Mouse (Mus musculus): ENCODE results near the gene Zmynd15. TPM values are rescaled to one million over a fixed set of nuclear protein-coding genes. Genes with fewer than 3 reads are reported as not detected.
A peak's percentile ranks its signal among the peaks of the same experiment; 100 is the strongest.
"Not testable (repeated sequence)": the region's sequence is repeated elsewhere in the genome, so short reads cannot be mapped to it uniquely, and the experiment has no call there.

Gene Zmynd15
- polyA plus RNA-seq (2014; fragmentation: Nextera tagmentation; extraction: Ambion mirVana), result 0.31 and 1.5 TPM in 2 replicates

- no peak for ATAC-seq (ENCODE audit: low read depth)
- no peaks in the 10 kb centered on the region; the same call in 1 of the 2 replicates for H3K4me1 ChIP-seq (ENCODE audit: control insufficient read depth, insufficient read depth, low read length)
- 17% methylated on average over 32 of the region's 32 CpGs for WGBS
- 0 out of 2 replicates have a peak, but pooled peaks cover 5% of the 10 kb centered on the region for H3K36me3 ChIP-seq (ENCODE audit: control insufficient read depth, insufficient read depth, low read length)
- peak within 1 kb of the TSS; percentile 30 for H3K4me3 ChIP-seq (ENCODE audit: low read depth, low read length)
- no peaks in the 10 kb centered on the region for H3K9me3 ChIP-seq (ENCODE audit: control insufficient read depth, low read length)
- peaks cover 19% of the 10 kb centered on the region for H3K27me3 ChIP-seq (ENCODE audit: control insufficient read depth, insufficient read depth, low read length)
- peak within 1 kb of the TSS; percentile 61 for H3K4me2 ChIP-seq (ENCODE audit: low read depth, low read length)
- peak within 1 kb of the TSS; percentile 41; the same call in 1 of the 2 replicates for H3K9ac ChIP-seq (replicated peaks; ENCODE audit: low read depth, low read length)
- H3K27ac ChIP-seq (ENCODE audit: low read depth, low read length), result no peak within 1 kb of the TSS
Observed at GRCm38 (mm10) chr11:70458688-70459600, at the start of gene Zmynd15. Gene Zmynd15, plus strand, starts transcription at chr11:70459433.

DNA sequence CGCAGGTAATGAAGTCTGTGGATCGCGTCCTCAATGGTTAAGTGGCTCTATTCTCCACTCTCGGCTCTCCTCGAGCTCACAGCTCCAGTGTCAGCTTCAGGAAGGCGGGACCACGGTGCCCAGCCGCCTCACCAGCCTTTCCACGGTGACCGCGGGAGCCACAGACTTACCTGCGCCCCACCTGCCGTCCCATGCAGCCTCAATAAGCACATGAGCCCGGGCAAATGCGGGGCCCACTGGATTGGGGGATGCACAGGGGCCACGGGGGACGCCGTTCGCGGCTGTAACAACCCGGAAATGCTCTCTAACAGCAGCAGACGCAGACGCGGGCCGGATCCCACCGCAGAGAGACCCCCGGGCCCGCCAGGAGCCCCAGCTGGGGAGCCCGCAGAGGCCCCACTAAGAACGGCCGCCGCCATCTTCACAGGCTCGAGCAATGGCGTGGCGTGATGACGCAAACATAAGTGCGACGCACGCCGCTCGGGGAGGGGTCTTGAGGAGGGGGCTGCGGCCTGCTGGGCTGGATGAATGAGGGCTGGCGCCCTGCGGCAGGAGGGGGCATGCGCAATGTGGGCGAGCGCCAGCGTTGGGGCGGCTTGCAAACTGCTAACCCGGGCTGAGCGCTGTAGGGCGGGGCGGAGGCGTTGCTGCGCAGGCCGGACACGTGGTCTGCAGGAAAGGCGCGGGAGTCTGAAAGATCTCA is 49.5 kb upstream of the Zmynd15 start, which contains the start of gene Pelp1:
TSS of gene Pelp1 (minus strand) at position 438 of the 703 bp plus-strand sequence.
- under 1% methylated on average over 59 of the region's 59 CpGs for WGBS
- no peaks in the 10 kb centered on the region for H3K9me3 ChIP-seq (ENCODE audit: control insufficient read depth, low read length)
- no peaks in the 10 kb centered on the region for H3K36me3 ChIP-seq (ENCODE audit: control insufficient read depth, insufficient read depth, low read length)
- H3K4me2 ChIP-seq (ENCODE audit: low read depth, low read length), result peak within 1 kb of the TSS; percentile 84
- H3K9ac ChIP-seq (replicated peaks; ENCODE audit: low read depth, low read length), result peak within 1 kb of the TSS; percentile 95
- peak within 1 kb of the TSS; percentile 73 for H3K27ac ChIP-seq (ENCODE audit: low read depth, low read length)
- peaks cover 13% of the 10 kb centered on the region for H3K4me1 ChIP-seq (ENCODE audit: control insufficient read depth, insufficient read depth, low read length)
- peak; percentile 98 for ATAC-seq (ENCODE audit: low read depth)
- peak within 1 kb of the TSS; percentile 99 for H3K4me3 ChIP-seq (ENCODE audit: low read depth, low read length)
- no peaks in the 10 kb centered on the region for H3K27me3 ChIP-seq (ENCODE audit: control insufficient read depth, insufficient read depth, low read length)

DNA sequence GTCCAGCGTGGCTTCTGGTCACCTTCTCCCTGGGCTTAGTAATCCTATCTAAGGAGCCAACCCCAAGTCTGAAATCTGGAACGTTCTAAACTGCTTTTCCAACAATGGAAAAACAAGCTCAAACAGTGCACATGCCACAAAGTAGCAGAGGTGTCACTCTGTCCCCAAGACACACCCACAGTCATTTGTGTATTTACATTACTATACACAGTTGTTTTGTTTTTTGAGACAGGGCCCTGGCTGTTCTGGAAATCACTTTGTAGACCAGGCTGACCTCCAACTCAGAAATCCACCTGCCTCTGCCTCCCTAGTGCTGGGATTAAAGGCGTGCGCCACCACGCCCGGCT is 49.0 kb upstream of the Zmynd15 start:
- Histone ChIP-seq H3K27me3 (ENCODE audit: control insufficient read depth, insufficient read depth, low read length) (no peaks in the 10 kb centered on the region), H3K4me3 (ENCODE audit: low read depth, low read length) (peak overlapping the region; percentile 99), H3K9ac (replicated peaks; ENCODE audit: low read depth, low read length) (peak overlapping the region; percentile 95), H3K27ac (ENCODE audit: low read depth, low read length) (peak overlapping the region; percentile 73), H3K4me1 (ENCODE audit: control insufficient read depth, insufficient read depth, low read length) (peaks cover 13% of the 10 kb centered on the region), H3K36me3 (ENCODE audit: control insufficient read depth, insufficient read depth, low read length) (no peaks in the 10 kb centered on the region), H3K4me2 (ENCODE audit: low read depth, low read length) (peak overlapping the region; percentile 84), H3K9me3 (ENCODE audit: control insufficient read depth, low read length) (no peaks in the 10 kb centered on the region)
- 63% methylated on average over 6 of the region's 6 CpGs for WGBS
- ATAC-seq (ENCODE audit: low read depth), result no peak

- H3K27me3 ChIP-seq (ENCODE audit: control insufficient read depth, insufficient read depth, low read length), result no peaks in the 10 kb centered on the region
- no peak for ATAC-seq (ENCODE audit: low read depth)
- no peak overlapping the region for H3K4me3 ChIP-seq (ENCODE audit: low read depth, low read length)
- H3K9me3 ChIP-seq (ENCODE audit: control insufficient read depth, low read length), result no peaks in the 10 kb centered on the region
- no peak overlapping the region for H3K9ac ChIP-seq (replicated peaks; ENCODE audit: low read depth, low read length)
- H3K4me2 ChIP-seq (ENCODE audit: low read depth, low read length), result no peak overlapping the region
- no peaks in the 10 kb centered on the region for H3K36me3 ChIP-seq (ENCODE audit: control insufficient read depth, insufficient read depth, low read length)
- H3K27ac ChIP-seq (ENCODE audit: low read depth, low read length), result no peak overlapping the region
- peaks cover 13% of the 10 kb centered on the region for H3K4me1 ChIP-seq (ENCODE audit: control insufficient read depth, insufficient read depth, low read length)
- WGBS, result 77% methylated on average over 5 of the region's 5 CpGs
Observed at GRCm38 (mm10) chr11:70412591-70412990, 46.6 kb upstream of the Zmynd15 start.

DNA sequence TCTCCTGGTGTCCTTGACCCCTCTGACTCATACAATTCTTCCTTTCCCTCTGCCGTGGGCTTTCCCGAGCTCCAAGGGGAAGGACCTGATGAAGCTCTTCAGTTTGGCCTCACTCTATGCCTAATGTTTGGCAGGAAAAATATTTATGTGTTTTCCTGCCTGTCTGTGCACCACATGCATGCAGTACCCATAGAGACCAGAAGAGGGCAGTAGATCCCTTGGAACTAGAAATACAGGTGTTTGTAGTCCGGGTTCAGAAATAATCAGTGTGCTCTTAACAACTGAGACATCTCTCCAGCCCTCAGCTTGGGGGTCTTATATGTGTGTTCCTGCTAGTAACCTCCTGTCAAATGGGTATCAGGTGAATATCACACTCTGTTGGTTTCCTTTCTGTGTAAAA is 45.3 kb upstream of the Zmynd15 start:
- H3K4me3 ChIP-seq (ENCODE audit: low read depth, low read length), result no peak overlapping the region
- ATAC-seq (ENCODE audit: low read depth), result no peak
- H3K27me3 ChIP-seq (ENCODE audit: control insufficient read depth, insufficient read depth, low read length), result no peaks in the 10 kb centered on the region
- H3K27ac ChIP-seq (ENCODE audit: low read depth, low read length), result no peak overlapping the region
- WGBS, result 13% methylated on average over 3 of the region's 3 CpGs
- H3K36me3 ChIP-seq (ENCODE audit: control insufficient read depth, insufficient read depth, low read length), result no peaks in the 10 kb centered on the region
- H3K9me3 ChIP-seq (ENCODE audit: control insufficient read depth, low read length), result no peaks in the 10 kb centered on the region
- peaks cover 3% of the 10 kb centered on the region for H3K4me1 ChIP-seq (ENCODE audit: control insufficient read depth, insufficient read depth, low read length)
- no peak overlapping the region for H3K9ac ChIP-seq (replicated peaks; ENCODE audit: low read depth, low read length)
- no peak overlapping the region for H3K4me2 ChIP-seq (ENCODE audit: low read depth, low read length)

DNA sequence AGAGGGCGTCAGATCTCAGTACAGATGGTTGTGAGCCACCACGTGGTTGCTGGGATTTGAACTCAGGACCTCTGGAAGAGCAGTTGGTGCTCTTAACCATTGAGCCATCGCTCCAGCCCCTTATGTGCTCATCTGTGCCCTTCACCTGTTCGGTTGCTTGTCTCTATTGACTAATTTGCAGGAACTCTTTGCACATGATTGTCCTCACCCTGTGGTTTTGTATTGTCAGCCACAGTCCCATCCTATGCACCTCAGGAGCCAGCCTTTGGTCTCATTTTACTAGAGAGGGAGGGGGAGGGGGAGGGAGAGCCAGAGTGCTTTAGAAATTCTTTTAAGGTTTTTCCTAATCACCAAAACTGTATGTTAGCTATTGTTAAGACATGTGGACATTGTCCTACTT is 41.0 kb upstream of the Zmynd15 start:
- no peaks in the 10 kb centered on the region for H3K9me3 ChIP-seq (ENCODE audit: control insufficient read depth, low read length)
- no peaks in the 10 kb centered on the region for H3K36me3 ChIP-seq (ENCODE audit: control insufficient read depth, insufficient read depth, low read length)
- no peak overlapping the region for H3K4me2 ChIP-seq (ENCODE audit: low read depth, low read length)
- ATAC-seq (ENCODE audit: low read depth), result no peak
- 75% methylated on average over 4 of the region's 4 CpGs for whole genome bisulfite sequencing
- H3K27ac ChIP-seq (ENCODE audit: low read depth, low read length), result no peak overlapping the region
- H3K27me3 ChIP-seq (ENCODE audit: control insufficient read depth, insufficient read depth, low read length), result no peaks in the 10 kb centered on the region
- H3K4me1 ChIP-seq (ENCODE audit: control insufficient read depth, insufficient read depth, low read length), result no peaks in the 10 kb centered on the region
- H3K9ac ChIP-seq (replicated peaks; ENCODE audit: low read depth, low read length), result no peak overlapping the region
- no peak overlapping the region for H3K4me3 ChIP-seq (ENCODE audit: low read depth, low read length)

DNA sequence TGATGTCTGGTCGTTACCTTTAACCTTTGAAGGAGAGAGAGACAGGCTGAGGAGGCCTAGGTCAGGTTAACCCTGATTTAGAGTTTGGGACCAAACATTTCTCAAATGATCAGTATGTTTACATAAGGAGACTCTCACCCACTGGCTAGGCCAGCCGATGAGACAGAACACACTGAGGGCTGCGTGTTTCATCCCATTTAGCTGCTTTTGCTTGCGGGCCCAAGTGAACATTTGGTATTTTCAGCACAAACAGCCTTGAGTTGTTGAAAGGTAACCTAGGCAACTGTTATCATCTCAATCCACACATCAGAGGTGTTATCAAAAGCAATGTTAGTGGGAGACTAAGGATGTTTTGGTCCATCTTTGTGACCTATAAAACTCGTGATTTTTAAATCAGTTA is 39.7 kb upstream of the Zmynd15 start:
- H3K4me2 ChIP-seq (ENCODE audit: low read depth, low read length), result no peak overlapping the region
- ATAC-seq (ENCODE audit: low read depth), result no peak
- H3K4me3 ChIP-seq (ENCODE audit: low read depth, low read length), result no peak overlapping the region
- 76% methylated on average over 5 of the region's 5 CpGs for WGBS
- no peaks in the 10 kb centered on the region for H3K36me3 ChIP-seq (ENCODE audit: control insufficient read depth, insufficient read depth, low read length)
- H3K27me3 ChIP-seq (ENCODE audit: control insufficient read depth, insufficient read depth, low read length), result no peaks in the 10 kb centered on the region
- H3K27ac ChIP-seq (ENCODE audit: low read depth, low read length), result no peak overlapping the region
- H3K4me1 ChIP-seq (ENCODE audit: control insufficient read depth, insufficient read depth, low read length), result no peaks in the 10 kb centered on the region
- no peaks in the 10 kb centered on the region for H3K9me3 ChIP-seq (ENCODE audit: control insufficient read depth, low read length)
- no peak overlapping the region for H3K9ac ChIP-seq (replicated peaks; ENCODE audit: low read depth, low read length)

- H3K4me2 ChIP-seq (ENCODE audit: low read depth, low read length); ATAC-seq (ENCODE audit: low read depth): not testable (repeated sequence)
- 74% methylated on average over 6 of the region's 6 CpGs for WGBS
Observed at GRCm38 (mm10) chr11:70426598-70426997, 32.6 kb upstream of the Zmynd15 start.

DNA sequence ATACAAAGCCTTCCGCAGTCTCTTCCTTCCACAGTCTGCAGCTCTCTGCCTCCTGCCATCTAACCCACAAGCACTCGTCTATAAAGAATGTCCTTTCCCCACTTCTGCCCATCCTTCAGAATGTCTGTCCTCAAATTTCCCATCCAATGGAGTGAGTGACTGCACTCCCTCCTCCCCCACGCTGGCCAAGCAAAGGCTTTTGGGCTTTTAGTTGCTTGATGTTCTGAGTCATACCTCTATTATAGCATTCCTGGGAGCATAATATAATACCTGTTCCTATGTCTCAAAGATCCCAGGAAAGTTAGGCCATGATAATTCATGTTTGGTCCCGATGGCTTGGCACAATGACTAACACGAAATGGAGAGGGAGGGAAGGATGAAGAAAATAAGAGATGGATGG is 27.7 kb upstream of the Zmynd15 start:
- Histone ChIP-seq H3K4me3 (ENCODE audit: low read depth, low read length) (peak overlapping the region; percentile 83), H3K9ac (replicated peaks; ENCODE audit: low read depth, low read length) (peak overlapping the region; percentile 8; the same call in 1 of the 2 replicates), H3K27ac (ENCODE audit: low read depth, low read length) (peak overlapping the region; percentile 90), H3K4me1 (ENCODE audit: control insufficient read depth, insufficient read depth, low read length) (peaks cover 17% of the 10 kb centered on the region), H3K27me3 (ENCODE audit: control insufficient read depth, insufficient read depth, low read length) (no peaks in the 10 kb centered on the region), H3K36me3 (ENCODE audit: control insufficient read depth, insufficient read depth, low read length) (peaks cover 2% of the 10 kb centered on the region; the same call in 1 of the 2 replicates), H3K4me2 (ENCODE audit: low read depth, low read length) (peak overlapping the region; percentile 84; the same call in 1 of the 2 replicates), H3K9me3 (ENCODE audit: control insufficient read depth, low read length) (no peaks in the 10 kb centered on the region)
- ATAC-seq (ENCODE audit: low read depth), result no peak
- 27% methylated on average over 5 of the region's 5 CpGs for WGBS

More at GRCm38 (mm10) chr11:70426598-70426997, 32.6 kb upstream of the Zmynd15 start:
- H3K36me3 ChIP-seq (ENCODE audit: control insufficient read depth, insufficient read depth, low read length); H3K27ac ChIP-seq (ENCODE audit: low read depth, low read length); H3K4me3 ChIP-seq (ENCODE audit: low read depth, low read length); H3K9ac ChIP-seq (replicated peaks; ENCODE audit: low read depth, low read length); H3K9me3 ChIP-seq (ENCODE audit: control insufficient read depth, low read length); H3K4me1 ChIP-seq (ENCODE audit: control insufficient read depth, insufficient read depth, low read length); H3K27me3 ChIP-seq (ENCODE audit: control insufficient read depth, insufficient read depth, low read length): not testable (repeated sequence)

Data from neural tube, embryonic 14.5 days (tissue).